Mouse (Mus musculus): Measurements from ENCODE around the gene Tmem119. TPM values are rescaled to one million over a fixed set of nuclear protein-coding genes. Genes with fewer than 3 reads are reported as not detected.

Tmem119 gene
- total and polyA plus RNA-seq, 3 experiments, result 0.13 TPM; not detected in 2

DNA sequence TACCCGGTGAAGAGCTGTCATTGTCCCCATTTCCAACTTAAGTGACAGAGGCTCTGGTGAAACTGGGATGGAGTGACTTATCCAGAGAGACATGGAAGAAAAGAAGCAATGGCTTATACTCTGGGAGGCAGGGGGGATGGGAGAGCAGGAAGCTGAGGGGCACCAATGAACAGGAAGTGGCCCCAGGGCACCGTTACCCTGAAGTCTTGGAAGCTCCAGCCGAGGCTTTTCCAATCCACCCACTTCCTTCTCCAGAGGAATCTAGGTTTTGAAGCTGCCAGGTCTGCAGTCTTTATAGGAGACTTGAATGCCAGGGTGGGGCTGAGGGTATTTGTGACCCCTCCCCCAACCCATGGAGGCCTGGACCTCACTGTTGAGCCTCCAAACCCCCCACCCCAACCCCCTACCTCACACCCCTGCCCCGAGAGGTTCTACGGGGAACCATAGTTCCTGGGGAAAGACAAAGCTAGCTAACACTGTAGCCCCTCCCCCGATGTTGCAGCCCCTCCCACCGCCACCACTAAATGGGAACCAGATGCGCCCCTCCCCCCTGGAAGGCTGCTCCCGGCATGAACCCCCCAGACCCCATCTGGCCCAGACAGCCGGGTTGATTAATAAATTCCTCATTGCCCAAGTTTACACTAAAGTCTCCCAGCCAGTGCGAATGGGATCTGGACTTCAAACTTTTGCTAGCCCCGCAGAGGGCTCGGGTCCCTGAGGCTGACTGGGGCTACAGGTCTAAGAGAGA lies 3.7 kb downstream of the Tmem119 start:
- TF ChIP-seq USF1 (IDR thresholded peaks at IDR 0.05; ENCODE audit: low read depth, low read length), result no peak
- TF ChIP-seq ZKSCAN1 (IDR thresholded peaks at IDR 0.05; ENCODE audit: low read depth, low read length), result no peak
- no peak for TF ChIP-seq HCFC1 (IDR thresholded peaks at IDR 0.05; ENCODE audit: low read depth, low read length)
- TF ChIP-seq MYC (IDR thresholded peaks at IDR 0.05; ENCODE audit: low read depth, low read length), result no peak
- no peak for TF ChIP-seq TCF12 (IDR thresholded peaks at IDR 0.05; ENCODE audit: low read depth, low read length)
- no peak for TF ChIP-seq CHD2 (IDR thresholded peaks at IDR 0.05; ENCODE audit: low read length)
- no peak for TF ChIP-seq MAX (IDR thresholded peaks at IDR 0.05; ENCODE audit: low read length)
- no peak for TF ChIP-seq E2F4 (IDR thresholded peaks at IDR 0.05; ENCODE audit: borderline replicate concordance, low read depth, low read length)
- no peak for TF ChIP-seq MYB (IDR thresholded peaks at IDR 0.05; ENCODE audit: low read depth, low read length)
- TF ChIP-seq EP300 (IDR thresholded peaks at IDR 0.05; ENCODE audit: low read depth in 1 of 2, low read length in 2 of 2), result no peak
- no peak for TF ChIP-seq NRF1 (IDR thresholded peaks at IDR 0.05; ENCODE audit: insufficient read depth, low read depth, low read length, poor library complexity, severe bottlenecking)
- no peak for TF ChIP-seq BHLHE40 (IDR thresholded peaks at IDR 0.05; ENCODE audit: borderline replicate concordance, low read depth, low read length)
- TF ChIP-seq RCOR1 (IDR thresholded peaks at IDR 0.05; ENCODE audit: low read depth, low read length), result no peak
- no peak for TF ChIP-seq GATA1 (IDR thresholded peaks at IDR 0.05; ENCODE audit: low read depth, low read length)
- TF ChIP-seq USF2 (IDR thresholded peaks at IDR 0.05; ENCODE audit: borderline replicate concordance in 1 of 2, insufficient read depth in 1 of 2, low read depth in 1 of 2, low read length in 2 of 2), result no peak
- TF ChIP-seq CTCF (IDR thresholded peaks at IDR 0.05 in 2 of 3, conservative IDR thresholded peaks at IDR 0.05 in 1 of 3; ENCODE audit: control insufficient read depth in 1 of 3, insufficient read depth in 1 of 3, low read depth in 2 of 3, low read length in 3 of 3, poor library complexity in 1 of 3, severe bottlenecking in 1 of 3), result no peak
- TF ChIP-seq KAT2A (conservative IDR thresholded peaks at IDR 0.05; ENCODE audit: low read depth, low read length), result no peak
- H3K79me2 ChIP-seq (ENCODE audit: control insufficient read depth, insufficient read depth, low read length, poor library complexity), result no peaks in the 10 kb centered on the region
- peaks cover 0 to 7% of the 10 kb centered on the region in 2 experiments; a peak in 1 of 4 replicates for H3K4me1 ChIP-seq (ENCODE audit: control insufficient read depth in 1 of 2, insufficient read depth in 2 of 2, low read length in 2 of 2)
- no peaks in the 10 kb centered on the region for H3K27me3 ChIP-seq (ENCODE audit: control insufficient read depth in 1 of 2, insufficient read depth in 2 of 2, low read length in 2 of 2)
- no peak overlapping the region for H3K27ac ChIP-seq (ENCODE audit: control insufficient read depth, low read depth, low read length)
- H3K36me3 ChIP-seq (ENCODE audit: control insufficient read depth in 1 of 2, insufficient read depth in 2 of 2, low read length in 2 of 2), result no peaks in the 10 kb centered on the region
- DNase-seq (ENCODE audit: low read depth, low spot score), result no peak
- H3K9ac ChIP-seq (ENCODE audit: control insufficient read depth, low read depth, low read length, poor library complexity, severe bottlenecking), result no peak overlapping the region
- H3K9me3 ChIP-seq (replicated peaks; ENCODE audit: insufficient read depth, low read length), result no peaks in the 10 kb centered on the region
- H3K4me3 ChIP-seq (ENCODE audit: control insufficient read depth in 1 of 2, insufficient read depth in 1 of 2, low read depth in 2 of 2, low read length in 2 of 2), result no peak overlapping the region

All from MEL (cell line).